Mouse (Mus musculus) G1E (cell line): ENCODE data around the gene Entpd5. TPM values are rescaled to one million over a fixed set of nuclear protein-coding genes. Genes with fewer than 3 reads are reported as not detected.

ENCODE experiments used
- ATAC-seq: 2 replicates; pipeline ENCODE4 v1.8.0; 2016; ENCODE audit warnings: mild to moderate bottlenecking; ENCODE audit not compliant: insufficient number of reproducible peaks, poor library complexity, low FRiP score, severe bottlenecking; ENCODE audit errors: extremely low read depth
- DNase-seq: peaks from one replicate; pipeline ENCODE4 v3.0.0; 2012; ENCODE audit warnings: low spot score
- H3K27me3 ChIP-seq: 2 replicates; pipeline ENCODE4 v1.6.1; 2012; ENCODE audit warnings: mild to moderate bottlenecking, low read length, inconsistent platforms; ENCODE audit not compliant: insufficient read depth
- H3K36me3 ChIP-seq: replicated peaks from 2 replicates; pipeline ENCODE3; 2012; ENCODE audit warnings: mild to moderate bottlenecking, inconsistent platforms
- H3K4me1 ChIP-seq: 2 replicates; pipeline ENCODE4 v1.6.1; 2012; ENCODE audit warnings: low read depth, low read length, inconsistent platforms, mixed read lengths; ENCODE audit not compliant: insufficient read depth
- H3K4me3 ChIP-seq: 2 replicates; pipeline ENCODE4 v1.5.1; 2012; ENCODE audit warnings: low read depth, mild to moderate bottlenecking, inconsistent platforms, low read length, moderate library complexity, mixed read lengths
- H3K9me3 ChIP-seq: replicated peaks from 2 replicates; pipeline ENCODE4 v1.6.1; 2012; ENCODE audit warnings: inconsistent platforms
- CTCF ChIP-seq: IDR thresholded peaks from 2 replicates; pipeline ENCODE4 v1.5.1; 2012; ENCODE audit warnings: low read depth, low read length, inconsistent platforms, mixed read lengths
- GATA1 ChIP-seq: IDR thresholded peaks from 2 replicates; pipeline ENCODE4 v1.6.1; 2012; ENCODE audit warnings: borderline replicate concordance, low read length, inconsistent platforms, mixed read lengths
- GATA2 ChIP-seq: IDR thresholded peaks from 2 replicates; pipeline ENCODE4 v1.6.1; 2012; ENCODE audit warnings: low read depth, low read length, inconsistent platforms, borderline replicate concordance
- POLR2AphosphoS5 ChIP-seq: IDR thresholded peaks from 2 replicates; pipeline ENCODE4 v1.6.1; 2012; ENCODE audit warnings: low read depth, low read length, inconsistent platforms; ENCODE audit not compliant: insufficient replicate concordance
- TAL1 ChIP-seq: conservative IDR thresholded peaks from 2 replicates; pipeline ENCODE4 v1.6.1; 2012; ENCODE audit warnings: low read depth, low read length, inconsistent platforms, mixed read lengths
- polyA plus RNA-seq: library from polyadenylated mRNA; stranded (reverse); fragments of >175 nt; gene quantifications from 2 replicates; pipeline ENCODE4 v1.2.3, GENCODE M21; 2012
- total RNA-seq, 2 experiments: library from RNA; stranded (forward) in 1 of 2; stranded (reverse) in 1 of 2; fragments of 200-1000 nt in 1 of 2; fragments of >200 nt in 1 of 2; fragmentation: Nextera tagmentation in 1 of 2; gene quantifications; 2 replicates each; pipeline ENCODE4 v1.2.3; 2014 to 2017

The Entpd5 gene
- total and polyA plus RNA-seq, 3 experiments: 3.7 to 16.0 (median 15.7) TPM

GRCm38 (mm10) chr12:84393847-84394246, 15.0 kb downstream of the Entpd5 start:
- Histone ChIP-seq H3K36me3 (peaks cover 55% of the 10 kb centered on the region), H3K4me1 (peaks cover 2% of the 10 kb centered on the region; the same call in 1 of the 2 replicates), H3K27me3 (no peaks in the 10 kb centered on the region), H3K9me3 (no peaks in the 10 kb centered on the region), H3K4me3 (no peak overlapping the region)
- TF ChIP-seq GATA1: no peak
- no peak for ATAC-seq
- no peak for DNase-seq

- Histone ChIP-seq H3K4me3 (no peak overlapping the region), H3K4me1 (peaks cover 3% of the 10 kb centered on the region), H3K36me3 (peaks cover 64% of the 10 kb centered on the region), H3K9me3 (no peaks in the 10 kb centered on the region), H3K27me3 (no peaks in the 10 kb centered on the region)
- ATAC-seq (no peak), DNase-seq (no peak)
- no peak for TF ChIP-seq GATA2
- no peak for TF ChIP-seq GATA1
- TF ChIP-seq TAL1: no peak
- no peak for TF ChIP-seq CTCF
- no peak for TF ChIP-seq POLR2AphosphoS5
Measured at GRCm38 (mm10) chr12:84392681-84393080, 16.1 kb downstream of the Entpd5 start.

DNA sequence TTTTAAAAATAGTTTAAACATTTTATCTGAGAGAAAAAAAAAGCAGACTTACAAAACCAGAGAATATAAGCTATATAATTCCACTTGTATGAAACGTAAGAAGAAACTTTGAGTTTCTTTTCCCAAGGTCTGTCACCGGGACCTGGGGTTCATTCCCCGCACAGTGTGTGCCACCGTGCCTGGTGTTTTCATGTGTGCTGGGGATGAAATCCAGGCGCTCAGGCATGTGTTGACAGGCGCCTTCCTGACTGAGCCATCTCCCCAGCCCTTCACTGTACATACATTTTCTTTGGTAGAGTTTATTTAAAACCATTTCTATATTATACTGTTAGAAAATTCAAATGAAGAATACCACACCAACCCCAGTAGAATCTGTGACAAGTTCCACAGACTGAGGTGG, 18.5 kb downstream of the Entpd5 start:
- Histone ChIP-seq H3K9me3 (no peaks in the 10 kb centered on the region), H3K4me3 (no peak overlapping the region), H3K27me3 (no peaks in the 10 kb centered on the region), H3K4me1 (peaks cover 3% of the 10 kb centered on the region), H3K36me3 (peaks cover 66% of the 10 kb centered on the region)
- ATAC-seq (no peak), DNase-seq (no peak)
- no peak for TF ChIP-seq POLR2AphosphoS5
- no peak for TF ChIP-seq CTCF
- TF ChIP-seq TAL1: no peak
- TF ChIP-seq GATA1: no peak
- TF ChIP-seq GATA2: no peak

DNA sequence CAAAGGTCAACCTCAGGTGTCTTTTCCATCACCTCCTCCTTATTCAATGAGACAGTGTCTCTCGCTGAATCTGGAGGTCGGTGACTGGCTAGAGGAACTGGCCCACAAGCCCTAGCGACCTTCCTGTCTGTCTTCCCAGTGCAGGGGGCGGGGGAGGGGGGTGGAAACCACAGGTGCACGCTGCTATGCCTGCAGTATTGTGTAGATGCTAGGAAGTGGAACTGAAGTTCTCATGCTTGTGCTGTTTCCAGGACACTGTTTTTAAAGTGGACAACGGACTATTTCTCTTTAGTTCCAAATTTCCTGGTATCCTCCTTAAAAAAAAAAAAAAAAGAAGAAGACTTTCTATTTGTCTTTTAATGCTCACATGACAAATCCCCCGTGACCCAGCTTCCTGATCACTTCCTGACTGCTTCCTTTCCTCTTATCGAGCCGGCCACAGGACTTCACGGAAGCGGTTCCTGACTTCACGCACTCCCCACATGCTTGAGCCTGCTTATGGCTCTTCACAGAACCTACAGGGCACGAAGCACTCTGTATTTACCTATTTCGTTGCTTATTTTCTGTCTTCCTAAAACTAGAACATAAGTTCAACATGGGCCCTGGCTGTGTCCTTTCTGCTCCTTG, 19.9 kb downstream of the Entpd5 start:
- Histone ChIP-seq H3K36me3 (peaks cover 72% of the 10 kb centered on the region), H3K4me1 (peaks cover 3% of the 10 kb centered on the region), H3K27me3 (no peaks in the 10 kb centered on the region), H3K4me3 (no peak overlapping the region), H3K9me3 (no peaks in the 10 kb centered on the region)
- DNase-seq: no peak
- TF ChIP-seq CTCF (no peak), GATA2 (no peak), POLR2AphosphoS5 (no peak), GATA1 (no peak), TAL1 (no peak)
- ATAC-seq: no peak

DNA sequence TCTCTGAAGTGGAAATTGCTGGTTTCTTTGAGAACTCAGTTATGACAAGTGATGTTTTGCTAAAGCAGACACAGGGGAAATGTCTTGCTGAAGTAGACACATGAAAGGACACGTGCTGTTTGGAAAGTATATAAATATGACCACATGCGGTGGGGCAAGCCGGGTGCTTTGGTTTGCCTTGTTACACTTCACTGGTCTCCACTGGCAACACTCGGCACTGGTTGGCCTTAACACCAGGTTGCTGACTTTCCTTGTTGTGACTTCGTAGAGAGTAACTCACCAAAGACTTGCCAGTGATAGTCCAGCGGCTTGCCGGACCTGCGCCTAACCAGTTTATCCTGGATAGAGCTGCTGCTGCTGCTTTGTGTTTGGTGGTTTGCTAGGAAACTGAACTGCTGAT, 20.7 kb downstream of the Entpd5 start:
- H3K36me3 ChIP-seq: peaks cover 69% of the 10 kb centered on the region
- H3K27me3 ChIP-seq: no peaks in the 10 kb centered on the region
- H3K4me3 ChIP-seq: no peak overlapping the region
- H3K9me3 ChIP-seq: no peaks in the 10 kb centered on the region
- no peak for TF ChIP-seq POLR2AphosphoS5
- no peak for TF ChIP-seq GATA1
- TF ChIP-seq GATA2: no peak
- TF ChIP-seq TAL1: no peak
- no peak for TF ChIP-seq CTCF
- ATAC-seq (no peak), DNase-seq (no peak)
- H3K4me1 ChIP-seq: peaks cover 3% of the 10 kb centered on the region

DNA sequence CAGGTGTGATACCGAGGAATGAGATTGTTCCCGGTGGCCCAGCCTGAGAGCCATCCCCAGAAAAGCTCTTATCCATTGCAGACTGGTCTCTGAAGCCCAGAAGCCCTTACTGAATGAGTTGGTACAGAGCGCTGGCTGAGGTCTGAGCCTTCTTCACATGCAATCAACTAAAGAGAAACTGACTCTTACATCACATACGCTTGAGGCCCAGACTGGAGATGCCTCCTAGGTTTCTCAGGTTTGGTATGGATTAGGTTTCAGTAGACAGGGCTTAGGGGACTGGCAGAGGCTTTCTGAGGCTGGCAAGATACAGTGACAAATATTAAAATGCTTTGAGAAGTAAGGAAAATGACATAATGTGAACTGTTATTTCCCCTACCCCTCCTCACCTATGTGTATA, 23.4 kb downstream of the Entpd5 start:
- peaks cover 72% of the 10 kb centered on the region for H3K36me3 ChIP-seq
- no peaks in the 10 kb centered on the region for H3K9me3 ChIP-seq
- no peak for ATAC-seq
- H3K27me3 ChIP-seq: no peaks in the 10 kb centered on the region
- no peak for TF ChIP-seq GATA2
- no peak for TF ChIP-seq TAL1
- TF ChIP-seq CTCF: no peak
- no peak for TF ChIP-seq GATA1
- no peak for TF ChIP-seq POLR2AphosphoS5
- H3K4me1 ChIP-seq: peaks cover 4% of the 10 kb centered on the region
- H3K4me3 ChIP-seq: no peak overlapping the region
- no peak for DNase-seq

- TF ChIP-seq GATA1 (no peak), GATA2 (no peak), CTCF (no peak), TAL1 (no peak), POLR2AphosphoS5 (no peak)
- DNase-seq (no peak), ATAC-seq (no peak)
Measured at GRCm38 (mm10) chr12:84384644-84385081, 24.2 kb downstream of the Entpd5 start.

More at GRCm38 (mm10) chr12:84384644-84385081, 24.2 kb downstream of the Entpd5 start:
- no peak overlapping the region for H3K4me3 ChIP-seq
- H3K4me1 ChIP-seq: peaks cover 6% of the 10 kb centered on the region
- no peaks in the 10 kb centered on the region for H3K27me3 ChIP-seq
- H3K36me3 ChIP-seq: peaks cover 72% of the 10 kb centered on the region
- H3K9me3 ChIP-seq: no peaks in the 10 kb centered on the region
